Mouse (Mus musculus): Measurements from ENCODE around the gene Dctn3. TPM values are rescaled to one million over a fixed set of nuclear protein-coding genes. Genes with fewer than 3 reads are reported as not detected.

Gene Dctn3
- polyA plus RNA-seq, 1 experiment from 2014 or later, result 113 TPM

- peaks cover 34% of the 10 kb centered on the region for H3K4me1 ChIP-seq
- no peak overlapping the region for H3K4me2 ChIP-seq
- H3K27ac ChIP-seq, result no peak overlapping the region
- no peak overlapping the region for H3K9ac ChIP-seq
- no peak for ATAC-seq (ENCODE audit: insufficient number of reproducible peaks, low FRiP score, low TSS enrichment, low read depth)
- H3K4me3 ChIP-seq, result no peak overlapping the region
- WGBS, result 46% methylated on average over 12 of the region's 13 CpGs
- H3K36me3 ChIP-seq, result no peaks in the 10 kb centered on the region
- H3K9me3 ChIP-seq, result no peaks in the 10 kb centered on the region
- H3K27me3 ChIP-seq, result peaks cover 91% of the 10 kb centered on the region
Observed at GRCm38 (mm10) chr4:41677006-41677629, 45.9 kb downstream of the Dctn3 start.

GRCm38 (mm10) chr4:41676248-41677005 lies 46.5 kb downstream of the Dctn3 start:
- 48% methylated on average over 17 of the region's 17 CpGs for WGBS
- no peak overlapping the region for H3K9ac ChIP-seq

GRCm38 (mm10) chr4:41673186-41673585 lies 49.8 kb downstream of the Dctn3 start:
- Histone ChIP-seq H3K36me3 (no peaks in the 10 kb centered on the region), H3K4me2 (no peak overlapping the region), H3K9me3 (no peaks in the 10 kb centered on the region), H3K4me3 (no peak overlapping the region), H3K9ac (no peak overlapping the region), H3K4me1 (peaks cover 36% of the 10 kb centered on the region), H3K27ac (no peak overlapping the region), H3K27me3 (peaks cover 90% of the 10 kb centered on the region)
- no peak for ATAC-seq (ENCODE audit: insufficient number of reproducible peaks, low FRiP score, low TSS enrichment, low read depth)
- WGBS, result 63% methylated on average over 19 of the region's 19 CpGs

More at GRCm38 (mm10) chr4:41676248-41677005, 46.5 kb downstream of the Dctn3 start:
- ATAC-seq (ENCODE audit: insufficient number of reproducible peaks, low FRiP score, low TSS enrichment, low read depth), result no peak
- Histone ChIP-seq H3K4me2 (no peak overlapping the region), H3K4me3 (no peak overlapping the region), H3K27ac (no peak overlapping the region), H3K4me1 (peaks cover 41% of the 10 kb centered on the region), H3K9me3 (no peaks in the 10 kb centered on the region), H3K27me3 (peaks cover 94% of the 10 kb centered on the region), H3K36me3 (no peaks in the 10 kb centered on the region)

- H3K36me3 ChIP-seq, result no peaks in the 10 kb centered on the region
- no peak for ATAC-seq (ENCODE audit: insufficient number of reproducible peaks, low FRiP score, low TSS enrichment, low read depth)
- H3K9me3 ChIP-seq, result no peaks in the 10 kb centered on the region
- no peak overlapping the region for H3K9ac ChIP-seq
- WGBS, result 29% methylated on average over 8 of the region's 8 CpGs
- H3K4me3 ChIP-seq, result no peak overlapping the region
- peaks cover 87% of the 10 kb centered on the region for H3K27me3 ChIP-seq
- H3K4me2 ChIP-seq, result no peak overlapping the region
- no peak overlapping the region for H3K27ac ChIP-seq
- H3K4me1 ChIP-seq, result peaks cover 35% of the 10 kb centered on the region
Observed at GRCm38 (mm10) chr4:41672522-41672963, 50.4 kb downstream of the Dctn3 start.

GRCm38 (mm10) chr4:41671963-41672480 lies 50.9 kb downstream of the Dctn3 start:
- 8% methylated on average over 8 of the region's 8 CpGs for WGBS
- no peak overlapping the region for H3K4me2 ChIP-seq
- no peak overlapping the region for H3K27ac ChIP-seq
- H3K9me3 ChIP-seq, result no peaks in the 10 kb centered on the region
- peaks cover 82% of the 10 kb centered on the region for H3K27me3 ChIP-seq
- ATAC-seq (ENCODE audit: insufficient number of reproducible peaks, low FRiP score, low TSS enrichment, low read depth), result no peak
- H3K4me3 ChIP-seq, result no peak overlapping the region
- H3K4me1 ChIP-seq, result peaks cover 29% of the 10 kb centered on the region
- no peak overlapping the region for H3K9ac ChIP-seq
- no peaks in the 10 kb centered on the region for H3K36me3 ChIP-seq

- peaks cover 79% of the 10 kb centered on the region for H3K27me3 ChIP-seq
- 18% methylated on average over 5 of the region's 5 CpGs for WGBS
- no peak for ATAC-seq (ENCODE audit: insufficient number of reproducible peaks, low FRiP score, low TSS enrichment, low read depth)
- no peak overlapping the region for H3K4me2 ChIP-seq
- H3K4me3 ChIP-seq, result no peak overlapping the region
- H3K27ac ChIP-seq, result no peak overlapping the region
- H3K9me3 ChIP-seq, result no peaks in the 10 kb centered on the region
- H3K9ac ChIP-seq, result no peak overlapping the region
- peaks cover 28% of the 10 kb centered on the region for H3K4me1 ChIP-seq
- no peaks in the 10 kb centered on the region for H3K36me3 ChIP-seq
Observed at GRCm38 (mm10) chr4:41671500-41671899, 51.5 kb downstream of the Dctn3 start.

GRCm38 (mm10) chr4:41670836-41671235 lies 52.1 kb downstream of the Dctn3 start:
- Histone ChIP-seq H3K27me3 (peaks cover 77% of the 10 kb centered on the region), H3K4me3 (no peak overlapping the region), H3K4me1 (peaks cover 23% of the 10 kb centered on the region), H3K9me3 (no peaks in the 10 kb centered on the region), H3K4me2 (no peak overlapping the region), H3K36me3 (no peaks in the 10 kb centered on the region), H3K27ac (no peak overlapping the region), H3K9ac (no peak overlapping the region)
- WGBS, result 78% methylated on average over 18 of the region's 18 CpGs
- no peak for ATAC-seq (ENCODE audit: insufficient number of reproducible peaks, low FRiP score, low TSS enrichment, low read depth)

GRCm38 (mm10) chr4:41666646-41667045 lies 56.3 kb downstream of the Dctn3 start:
- ATAC-seq (ENCODE audit: insufficient number of reproducible peaks, low FRiP score, low TSS enrichment, low read depth), result no peak
- no peak overlapping the region for H3K27ac ChIP-seq
- H3K27me3 ChIP-seq, result peaks cover 71% of the 10 kb centered on the region
- 74% methylated on average over 11 of the region's 11 CpGs for WGBS
- H3K4me3 ChIP-seq, result no peak overlapping the region
- no peaks in the 10 kb centered on the region for H3K36me3 ChIP-seq
- peaks cover 38% of the 10 kb centered on the region for H3K4me1 ChIP-seq
- no peaks in the 10 kb centered on the region for H3K9me3 ChIP-seq
- H3K4me2 ChIP-seq, result no peak overlapping the region
- no peak overlapping the region for H3K9ac ChIP-seq

- H3K4me2 ChIP-seq, result no peak overlapping the region
- no peak overlapping the region for H3K27ac ChIP-seq
Observed at GRCm38 (mm10) chr4:41665009-41665675, 57.8 kb downstream of the Dctn3 start.

More at GRCm38 (mm10) chr4:41665009-41665675, 57.8 kb downstream of the Dctn3 start:
- Histone ChIP-seq H3K4me3 (no peak overlapping the region), H3K27me3 (peaks cover 61% of the 10 kb centered on the region), H3K36me3 (no peaks in the 10 kb centered on the region), H3K9me3 (no peaks in the 10 kb centered on the region), H3K4me1 (peaks cover 49% of the 10 kb centered on the region), H3K9ac (no peak overlapping the region)
- no peak for ATAC-seq (ENCODE audit: insufficient number of reproducible peaks, low FRiP score, low TSS enrichment, low read depth)
- 4% methylated on average over 3 of the region's 8 CpGs for WGBS

Data from limb, embryonic 15.5 days (tissue).